Mouse (Mus musculus) bone marrow, adult 2 months (tissue): ENCODE data around the gene Bsdc1. TPM values are rescaled to one million over a fixed set of nuclear protein-coding genes. Genes with fewer than 3 reads are reported as not detected.
A peak's percentile ranks its signal among the peaks of the same experiment; 100 is the strongest.

ENCODE experiments used
- H3K27ac ChIP-seq: fragments of 200-500 bp; 2 replicates; pipeline ENCODE4 v1.5.1; 2012; ENCODE audit warnings: low read depth, mild to moderate bottlenecking, control low read depth, inconsistent platforms, low read length; ENCODE audit not compliant: control insufficient read depth, poor library complexity, insufficient read depth
- H3K4me1 ChIP-seq: fragments of 200-500 bp; 2 replicates; pipeline ENCODE4 v1.6.1; 2011; ENCODE audit warnings: low read length; ENCODE audit not compliant: control insufficient read depth, insufficient read depth
- H3K4me3 ChIP-seq: fragments of 200-500 bp; replicated peaks from 2 replicates; pipeline ENCODE3; 2011; ENCODE audit warnings: mild to moderate bottlenecking, low read depth, low read length, control low read depth; ENCODE audit not compliant: control insufficient read depth
- CTCF ChIP-seq: fragments of 200-500 bp; IDR thresholded peaks from 2 replicates; pipeline ENCODE4 v1.5.1; 2011; ENCODE audit warnings: low read length, control low read depth; ENCODE audit not compliant: control insufficient read depth, insufficient read depth
- POLR2A ChIP-seq: fragments of 200-500 bp; IDR thresholded peaks from 2 replicates; pipeline ENCODE4 v1.6.1; 2011; ENCODE audit warnings: low read depth, mild to moderate bottlenecking, control low read depth, low read length, borderline replicate concordance; ENCODE audit not compliant: control insufficient read depth
- WGBS: fragments of 180-500 bp; shearing (Covaris S2); methylation state at CpG from one replicate; pipeline ENCODE4 v1.1.7; 2018; 5-methylcytosine and 5-hydroxymethylcytosine counted together
- polyA plus RNA-seq: library from polyadenylated mRNA; stranded (reverse); fragments of >200 nt; gene quantifications from 2 replicates; pipeline ENCODE4 v1.2.4, GENCODE M21; 2011; ENCODE audit warnings: low replicate concordance; ENCODE audit not compliant: missing spikeins, insufficient read depth, insufficient read length

The Bsdc1 gene
- polyA plus RNA-seq, 1 experiment: 127 TPM

- peaks cover 1% of the 10 kb centered on the region; the same call in 1 of the 2 replicates for H3K4me1 ChIP-seq
- 88% methylated on average over 3 of the region's 3 CpGs for WGBS
- TF ChIP-seq POLR2A (no peak), CTCF (no peak)
- H3K4me3 ChIP-seq: no peak overlapping the region
- H3K27ac ChIP-seq: no peak overlapping the region
Measured at GRCm38 (mm10) chr4:129505511-129505910, 44.1 kb downstream of the Bsdc1 start.

- Histone ChIP-seq H3K27ac (no peak overlapping the region), H3K4me3 (no peak overlapping the region), H3K4me1 (peaks cover 5% of the 10 kb centered on the region; the same call in 1 of the 2 replicates)
- WGBS: 46% methylated on average over 9 of the region's 10 CpGs
- TF ChIP-seq CTCF: no peak
Measured at GRCm38 (mm10) chr4:129507434-129508236, 46.3 kb downstream of the Bsdc1 start.

- H3K27ac ChIP-seq: no peak overlapping the region
- 52% methylated on average over 3 of the region's 3 CpGs for WGBS
- H3K4me1 ChIP-seq: peaks cover 5% of the 10 kb centered on the region; the same call in 1 of the 2 replicates
- H3K4me3 ChIP-seq: no peak overlapping the region
- no peak for TF ChIP-seq CTCF
- TF ChIP-seq POLR2A: no peak
Measured at GRCm38 (mm10) chr4:129508237-129508515, 46.8 kb downstream of the Bsdc1 start.

GRCm38 (mm10) chr4:129508834-129509600 lies 47.6 kb downstream of the Bsdc1 start:
- TF ChIP-seq POLR2A: no peak
- no peak for TF ChIP-seq CTCF
- Histone ChIP-seq H3K4me1 (peaks cover 5% of the 10 kb centered on the region; the same call in 1 of the 2 replicates), H3K4me3 (no peak overlapping the region), H3K27ac (no peak overlapping the region)
- 67% methylated on average over 15 of the region's 15 CpGs for WGBS

GRCm38 (mm10) chr4:129509650-129510049 lies 48.3 kb downstream of the Bsdc1 start:
- Histone ChIP-seq H3K27ac (no peak overlapping the region), H3K4me1 (peaks cover 5% of the 10 kb centered on the region; the same call in 1 of the 2 replicates), H3K4me3 (no peak overlapping the region)
- WGBS: 78% methylated on average over 3 of the region's 3 CpGs
- TF ChIP-seq POLR2A (no peak), CTCF (no peak)

- peaks cover 5% of the 10 kb centered on the region; the same call in 1 of the 2 replicates for H3K4me1 ChIP-seq
- WGBS: 74% methylated on average over 6 of the region's 6 CpGs
- TF ChIP-seq CTCF (no peak), POLR2A (no peak)
- H3K27ac ChIP-seq: no peak overlapping the region
- no peak overlapping the region for H3K4me3 ChIP-seq
Measured at GRCm38 (mm10) chr4:129510723-129511412, 49.5 kb downstream of the Bsdc1 start.

- H3K27ac ChIP-seq: no peak overlapping the region
- H3K4me3 ChIP-seq: no peak overlapping the region
- 84% methylated on average over 6 of the region's 6 CpGs for WGBS
- H3K4me1 ChIP-seq: peaks cover 5% of the 10 kb centered on the region; the same call in 1 of the 2 replicates
- TF ChIP-seq CTCF: no peak
- TF ChIP-seq POLR2A: no peak
Measured at GRCm38 (mm10) chr4:129511413-129512096, 50.2 kb downstream of the Bsdc1 start.

- Histone ChIP-seq H3K27ac (peak within 1 kb of the TSS; percentile 43; the same call in 1 of the 2 replicates), H3K4me3 (peak within 1 kb of the TSS; percentile 72), H3K4me1 (peaks cover 3% of the 10 kb centered on the region; the same call in 1 of the 2 replicates)
- 9% methylated on average over 47 of the region's 47 CpGs for WGBS
- no peak for TF ChIP-seq CTCF
- peak; percentile 85 for TF ChIP-seq POLR2A
Measured at GRCm38 (mm10) chr4:129513086-129513767, 51.8 kb downstream of the Bsdc1 start, which contains the start of gene Marcksl1. Gene Marcksl1 (plus strand): TSS chr4:129513581.
